Mouse (Mus musculus): ENCODE data around the gene Smco4. TPM values are rescaled to one million over a fixed set of nuclear protein-coding genes. Genes with fewer than 3 reads are reported as not detected.
A peak's percentile ranks its signal among the peaks of the same experiment; 100 is the strongest.
"Not testable (repeated sequence)": the region's sequence is repeated elsewhere in the genome, so short reads cannot be mapped to it uniquely, and the experiment has no call there.

Smco4 gene
- total RNA-seq, 2 experiments from 2014 or later, result 5.0 to 20.4 TPM

DNA sequence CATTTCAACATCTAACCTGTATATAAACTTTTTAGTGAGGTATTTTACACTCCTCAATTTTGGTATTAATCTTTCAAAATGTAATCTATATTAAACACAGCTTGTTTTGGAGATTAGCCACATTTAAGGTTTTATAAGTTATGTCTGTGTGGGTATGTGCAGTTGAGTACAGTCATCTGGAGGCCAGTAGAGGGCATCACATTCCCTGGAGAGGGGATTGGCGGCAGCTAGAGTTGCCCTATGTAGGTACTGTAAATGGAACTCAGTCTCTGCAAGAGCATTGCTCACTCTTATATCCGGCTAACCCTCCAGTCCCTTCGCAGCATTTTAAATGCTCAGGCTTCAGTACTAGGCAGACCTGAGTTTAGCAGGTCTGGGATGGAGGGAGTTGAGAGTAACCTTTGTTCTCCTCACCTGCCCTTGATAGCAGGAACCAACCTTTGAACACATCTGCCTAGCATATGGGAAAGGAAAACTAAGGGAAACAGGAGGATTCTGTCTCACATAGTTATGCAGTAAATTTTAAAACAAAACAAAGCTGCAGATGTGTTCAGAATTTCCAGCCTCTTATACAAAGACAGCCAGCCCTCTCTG, 44.3 kb downstream of the Smco4 start:
- no peak for ATAC-seq (replicated peaks; ENCODE audit: poor library complexity)

DNA sequence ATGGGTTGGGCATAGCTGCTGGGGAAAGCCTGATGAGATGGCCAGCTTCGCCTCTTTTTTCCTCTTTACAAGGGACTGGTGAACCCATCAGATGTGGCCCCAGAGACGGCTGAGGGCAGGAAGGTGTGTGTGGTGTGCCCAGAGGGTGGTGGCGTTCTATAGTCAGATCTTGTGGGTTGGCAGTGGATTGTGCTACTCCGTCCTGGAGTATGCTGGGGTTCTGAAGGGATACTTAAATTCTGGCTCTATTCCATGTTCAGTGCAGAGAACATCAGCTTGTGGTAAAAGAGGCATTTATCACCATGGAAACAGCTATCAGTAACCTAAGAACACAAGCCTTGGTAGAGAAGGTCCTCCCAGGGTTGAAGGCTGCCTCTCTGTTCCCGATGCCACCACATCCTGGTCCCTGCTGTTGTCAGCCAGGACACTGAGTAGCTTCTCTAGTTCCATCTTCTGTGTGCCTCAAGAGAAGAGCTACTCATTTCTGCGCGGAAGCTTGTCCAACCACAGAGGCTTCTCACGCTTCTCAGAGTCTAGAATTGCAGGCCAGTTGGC, 45.8 kb downstream of the Smco4 start:
- peak; percentile 9; the same call in 1 of the 2 replicates for ATAC-seq (replicated peaks; ENCODE audit: poor library complexity)

DNA sequence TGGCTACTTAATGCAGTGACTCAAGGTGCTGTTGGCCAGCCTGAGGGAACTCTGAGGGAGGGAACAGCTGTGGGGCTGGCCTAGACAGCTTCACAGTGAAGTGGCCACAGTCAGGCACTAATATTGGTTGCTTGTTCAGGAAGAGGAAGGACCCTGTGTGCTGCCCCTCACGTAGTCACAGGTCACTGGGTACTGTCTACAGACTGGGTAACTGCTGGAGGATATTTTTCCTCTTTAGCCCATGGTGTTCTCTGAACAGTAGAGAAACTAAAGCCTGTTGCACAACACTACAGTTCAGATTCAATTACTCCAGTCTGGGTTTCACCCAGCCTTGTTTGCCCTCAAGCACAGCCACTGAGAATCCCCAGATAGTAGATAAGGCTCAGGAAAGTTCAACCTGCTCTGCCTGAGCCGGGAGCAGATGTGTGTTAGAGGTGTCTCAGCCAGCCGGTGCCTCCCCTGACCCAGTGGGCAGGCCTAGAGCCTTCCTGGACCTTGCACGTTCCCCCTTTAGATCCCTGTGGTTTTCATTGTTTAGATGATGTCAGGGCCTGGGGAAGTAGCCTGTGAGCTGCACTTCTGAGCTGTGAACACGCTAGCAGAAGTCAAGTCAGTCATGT, 48.6 kb downstream of the Smco4 start:
- ATAC-seq (replicated peaks; ENCODE audit: poor library complexity), result peak; percentile 71

DNA sequence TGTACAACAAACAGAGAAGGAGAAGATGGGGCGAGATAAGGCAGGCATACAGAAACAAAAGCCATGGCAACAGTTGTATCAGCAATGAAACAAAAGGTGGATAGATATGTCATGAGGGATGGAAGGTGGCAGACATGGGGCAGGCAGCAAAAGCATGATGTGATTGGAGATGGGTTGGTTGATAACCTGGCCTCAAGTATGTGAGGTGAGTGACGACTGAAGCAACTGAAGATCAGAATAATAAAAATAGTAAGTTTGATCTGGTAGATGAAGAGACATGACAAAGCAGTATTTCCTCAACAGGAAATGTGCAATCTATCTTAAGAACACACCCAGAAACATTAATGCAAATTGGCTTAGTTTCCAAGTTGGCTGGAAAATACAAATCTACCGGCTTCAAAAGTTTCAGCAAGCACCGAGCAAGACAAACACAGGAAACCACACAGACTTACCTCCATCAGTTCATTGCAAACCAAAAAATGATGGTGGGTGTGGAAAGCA, 57.3 kb downstream of the Smco4 start:
- peak; percentile 42 for ATAC-seq (replicated peaks; ENCODE audit: poor library complexity)

DNA sequence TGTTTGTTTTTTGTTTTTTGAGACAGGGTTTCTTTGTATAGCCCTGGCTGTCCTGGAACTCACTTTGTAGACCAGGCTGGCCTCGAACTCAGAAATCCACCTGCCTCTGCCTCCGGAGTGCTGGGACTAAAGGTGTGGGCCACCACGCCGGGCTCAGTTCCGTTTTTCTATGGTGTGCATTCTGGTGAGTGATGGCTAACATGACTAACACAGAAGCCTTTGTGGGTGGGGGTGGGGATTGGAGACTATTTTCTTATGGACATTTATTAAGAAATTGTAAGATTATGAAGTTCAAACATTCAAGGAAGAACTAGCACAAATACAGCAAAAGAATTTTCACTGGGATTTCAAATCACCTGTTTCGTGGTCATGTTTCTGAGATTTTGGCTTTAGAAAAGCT, 57.8 kb downstream of the Smco4 start:
- not testable (repeated sequence) for ATAC-seq (replicated peaks; ENCODE audit: poor library complexity)

DNA sequence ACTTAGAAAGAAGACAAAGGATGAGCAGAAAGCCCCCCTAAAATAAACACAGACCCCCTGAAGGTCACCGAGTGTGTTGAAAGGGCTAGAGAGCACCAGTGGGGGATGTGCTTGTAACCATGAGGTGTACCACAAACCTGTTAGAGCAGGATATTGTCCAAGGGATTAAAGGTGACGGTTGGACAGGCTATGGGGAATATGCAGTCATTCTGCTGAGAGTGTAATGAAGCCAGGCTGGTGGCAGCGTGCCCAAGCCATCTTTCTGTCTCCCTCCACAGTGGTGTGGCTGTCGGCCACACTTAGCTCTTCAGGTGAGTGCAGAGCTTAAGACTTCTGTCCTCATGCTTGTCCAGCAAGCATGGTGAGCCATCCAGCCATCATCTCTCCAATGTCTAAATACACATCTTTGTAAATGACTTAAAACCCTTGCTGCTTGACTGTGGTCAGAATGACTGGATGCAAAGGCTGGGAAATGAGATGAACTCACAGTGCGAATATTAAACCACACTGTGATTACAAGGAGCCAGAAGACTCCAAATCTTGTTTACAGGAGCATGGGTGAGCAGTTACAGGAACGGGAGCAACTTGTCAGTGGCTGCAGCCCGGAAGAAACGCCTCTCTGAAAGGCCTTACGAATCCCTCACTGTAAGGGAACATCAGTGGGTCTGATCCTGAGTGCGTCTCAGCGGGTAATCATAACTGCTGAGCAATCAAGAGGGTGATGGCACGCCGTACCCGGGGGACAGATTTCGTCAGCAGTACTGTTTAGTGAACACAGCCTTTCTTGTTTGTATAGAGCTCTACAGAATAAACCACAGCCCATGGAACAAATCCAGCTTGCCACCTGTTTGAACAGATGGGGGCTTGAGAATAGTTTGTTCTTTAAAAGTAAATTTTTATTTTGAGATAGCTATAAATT, 59.0 kb downstream of the Smco4 start:
- ATAC-seq (replicated peaks; ENCODE audit: poor library complexity), result no peak

DNA sequence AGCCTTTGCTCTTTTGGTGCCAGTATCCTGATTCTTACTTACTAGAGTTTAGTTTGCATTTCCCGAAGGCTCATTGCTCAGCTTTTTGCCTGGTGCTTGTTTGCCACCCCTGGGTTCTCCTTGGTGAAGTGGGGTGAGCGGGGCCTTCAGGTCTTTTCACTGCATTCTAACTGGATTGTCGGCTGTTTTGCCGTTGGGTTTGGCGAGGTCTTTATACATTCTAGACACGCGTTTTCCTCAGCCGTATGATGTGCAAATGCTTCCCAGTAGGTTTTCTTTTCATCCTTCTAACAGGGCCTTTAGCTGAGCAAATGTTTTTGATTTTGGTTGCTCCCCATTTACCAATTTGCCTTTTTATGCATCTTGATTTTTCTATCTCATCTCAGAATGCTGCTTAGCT, 60.1 kb downstream of the Smco4 start:
- no peak for ATAC-seq (replicated peaks; ENCODE audit: poor library complexity)

DNA sequence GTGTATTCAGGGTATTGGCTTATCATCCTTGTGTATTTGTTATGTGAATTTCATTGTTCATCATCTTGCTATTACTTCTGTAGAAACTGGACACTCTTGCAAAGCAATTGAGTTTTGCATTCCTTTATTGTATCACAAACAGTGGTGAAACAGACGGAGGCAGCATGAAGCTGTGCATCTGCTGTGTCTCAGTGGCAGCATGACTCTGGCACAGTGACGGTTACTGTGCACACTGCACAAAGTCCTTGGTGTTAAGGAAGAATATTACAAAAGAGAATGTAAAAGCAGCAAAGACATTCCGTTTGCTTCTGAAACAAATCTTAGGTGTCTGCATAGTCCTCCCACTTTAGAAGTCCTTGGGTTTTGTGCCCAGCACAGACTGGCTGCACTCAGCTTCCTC, 67.2 kb downstream of the Smco4 start:
- no peak for ATAC-seq (replicated peaks; ENCODE audit: poor library complexity)

DNA sequence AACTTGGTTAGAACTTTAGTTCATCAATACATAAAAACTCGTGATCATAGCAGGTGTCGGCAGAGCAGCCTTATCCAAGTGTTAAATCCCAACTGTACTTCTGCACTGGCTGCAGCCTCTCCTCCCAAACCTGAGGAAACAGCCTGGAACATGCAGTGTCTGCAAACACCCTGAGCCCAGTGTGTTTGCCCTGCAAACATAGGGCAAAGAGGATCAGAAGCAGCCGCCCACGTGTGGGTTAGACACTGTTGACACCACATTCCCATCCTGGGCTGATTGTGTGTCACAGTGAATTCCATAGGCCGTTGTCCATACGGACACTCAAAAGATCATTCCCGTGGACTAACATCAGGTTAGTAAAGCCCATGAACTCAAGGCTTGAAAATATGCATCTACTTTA, 69.1 kb downstream of the Smco4 start:
- ATAC-seq (replicated peaks; ENCODE audit: poor library complexity), result no peak

DNA sequence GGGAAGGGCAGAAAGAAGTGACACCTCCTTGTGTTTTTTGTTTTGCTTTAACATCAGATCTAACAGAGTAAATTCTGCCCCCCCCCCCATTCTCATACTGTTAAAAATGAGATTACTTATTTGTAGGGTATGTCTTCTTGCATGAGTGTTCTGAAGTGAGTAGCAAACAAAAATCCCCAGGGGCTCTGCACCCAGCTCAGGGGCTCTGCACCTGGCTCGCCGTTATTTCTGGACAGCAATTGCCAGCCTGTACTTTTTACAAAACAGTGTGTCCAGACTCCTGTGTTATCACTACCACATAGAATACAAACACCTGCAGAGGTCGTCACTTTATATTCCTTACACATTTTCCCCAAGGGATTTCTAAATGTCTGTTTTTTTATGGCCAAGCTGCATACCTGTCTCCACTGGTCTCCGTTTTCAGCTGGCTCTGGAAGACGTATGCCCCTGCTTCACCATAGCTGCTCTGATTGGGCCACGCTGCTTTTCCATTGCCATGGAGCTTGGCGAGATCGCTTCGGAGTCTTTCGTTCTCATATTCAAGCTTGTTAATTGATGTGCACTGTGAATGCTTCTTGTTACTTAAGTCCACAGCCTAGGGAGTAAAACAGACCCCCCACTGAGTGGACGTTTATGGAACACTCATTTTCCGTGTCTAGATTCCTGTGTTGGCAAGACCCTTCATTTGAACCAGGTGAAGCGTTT, 81.7 kb downstream of the Smco4 start:
- ATAC-seq (replicated peaks; ENCODE audit: poor library complexity), result no peak

DNA sequence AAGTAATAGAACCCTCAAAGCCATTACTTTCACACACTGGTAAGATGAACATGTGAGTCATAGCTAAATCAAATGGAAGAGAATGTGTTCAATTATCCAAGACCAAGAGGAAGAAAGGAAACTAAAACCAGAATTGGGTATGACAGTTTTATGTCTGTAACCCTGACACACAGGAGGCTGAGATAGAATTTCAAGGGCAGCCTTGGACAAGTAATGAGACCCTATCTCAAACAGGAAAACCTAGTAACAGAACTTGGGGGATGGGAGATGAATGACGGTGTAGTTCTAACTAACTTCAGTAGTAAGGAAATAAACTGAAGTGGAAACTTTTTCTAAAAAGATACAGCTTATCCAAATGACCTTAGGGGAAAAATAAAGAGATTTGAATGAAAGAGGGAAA, 85.2 kb downstream of the Smco4 start:
- ATAC-seq (replicated peaks; ENCODE audit: poor library complexity), result no peak

DNA sequence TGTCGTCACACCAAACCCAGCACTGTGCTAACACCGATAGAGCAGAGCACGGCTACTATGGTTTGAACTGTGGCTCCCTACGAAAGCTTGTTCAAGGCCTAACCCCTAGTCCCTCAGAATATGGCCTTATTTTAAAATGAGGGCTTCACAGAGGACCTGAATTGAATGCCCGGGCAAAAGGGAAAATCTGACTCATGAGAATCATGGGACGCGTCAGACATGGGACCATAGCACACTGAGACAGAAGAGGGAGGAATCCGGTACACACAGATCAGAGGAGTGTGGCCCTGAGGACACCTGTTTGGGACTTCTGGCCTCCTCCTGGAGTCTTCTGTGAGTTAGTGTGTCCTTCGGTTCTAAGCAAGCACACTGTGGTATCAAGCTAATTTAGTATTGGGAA, 85.7 kb downstream of the Smco4 start:
- ATAC-seq (replicated peaks; ENCODE audit: poor library complexity), result no peak

DNA sequence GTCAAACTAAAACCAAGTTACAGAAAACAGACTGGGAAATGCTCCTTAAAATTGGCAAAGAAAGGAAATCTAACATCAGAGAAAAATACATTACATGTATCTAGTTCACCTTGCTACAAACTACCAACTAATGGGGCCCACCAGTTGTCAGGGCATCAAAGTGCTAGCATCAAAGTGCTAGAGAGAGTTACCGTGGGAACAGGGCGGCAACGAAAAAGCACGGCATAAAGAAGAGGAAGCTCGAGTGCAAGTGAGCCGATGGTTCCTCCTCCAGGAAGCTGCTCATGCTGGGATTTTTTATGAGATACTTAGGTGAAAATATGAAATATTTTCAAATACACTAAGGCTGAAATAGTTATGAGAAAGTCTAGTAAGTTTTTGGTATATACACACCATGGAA, 86.9 kb downstream of the Smco4 start:
- ATAC-seq (replicated peaks; ENCODE audit: poor library complexity), result no peak

DNA sequence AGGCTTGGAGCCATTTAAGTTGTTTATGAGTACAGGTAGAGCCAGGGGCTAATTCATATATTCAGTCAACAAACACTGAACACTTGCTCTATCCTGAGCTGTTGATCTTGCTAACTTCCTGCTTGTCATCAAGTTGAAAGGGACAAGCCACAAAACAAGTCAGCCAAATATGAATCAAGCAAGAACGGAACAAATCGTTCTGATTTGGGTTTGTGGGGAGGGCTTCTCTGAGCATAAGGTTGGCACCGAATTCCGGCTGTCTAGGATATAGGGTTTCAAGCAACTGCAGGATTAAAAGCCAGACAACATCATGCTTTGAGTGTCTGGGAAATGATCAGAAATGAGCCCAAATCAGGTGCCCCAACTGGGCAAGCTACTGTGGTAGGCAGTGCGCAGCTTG, 88.8 kb downstream of the Smco4 start:
- ATAC-seq (replicated peaks; ENCODE audit: poor library complexity), result no peak

DNA sequence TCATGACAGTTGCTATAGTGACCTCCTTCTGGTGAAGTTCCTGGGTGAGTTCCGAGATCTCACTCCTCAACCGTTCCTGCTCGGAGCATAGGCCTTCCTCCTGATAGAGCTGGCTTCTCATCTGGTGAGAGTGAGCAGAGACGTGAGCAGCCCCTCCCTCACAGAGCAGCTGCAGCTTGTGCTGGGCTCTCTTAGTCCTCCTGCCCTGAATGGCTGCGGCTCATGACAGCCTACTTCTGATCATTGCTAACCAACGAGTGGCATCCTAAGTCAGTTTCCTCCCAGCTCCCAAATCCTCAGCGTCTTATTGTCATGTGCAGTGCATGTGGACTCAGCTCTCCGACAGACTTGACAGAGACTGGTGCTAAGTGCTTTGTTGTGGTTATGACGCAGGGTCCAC, 91.0 kb downstream of the Smco4 start:
- ATAC-seq (replicated peaks; ENCODE audit: poor library complexity), result no peak

DNA sequence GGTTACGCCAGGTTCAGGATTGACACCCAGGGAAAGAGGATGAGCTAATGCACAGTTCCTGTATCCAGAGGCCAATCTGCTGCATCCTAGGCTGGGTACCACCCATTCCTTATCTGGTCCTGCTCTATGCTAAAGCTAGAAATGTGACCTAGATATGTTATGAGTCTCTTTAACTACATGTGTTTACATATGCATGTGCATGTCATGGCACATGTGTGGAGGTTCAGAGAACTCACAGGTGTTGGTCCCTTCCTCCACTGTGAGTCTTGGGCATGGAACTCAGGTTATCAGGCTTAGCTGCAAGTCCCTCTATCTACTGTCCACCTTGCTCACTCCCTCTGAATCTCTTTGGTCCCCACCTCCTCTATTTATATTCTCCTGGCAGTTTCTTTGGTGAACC, 92.7 kb downstream of the Smco4 start:
- no peak for ATAC-seq (replicated peaks; ENCODE audit: poor library complexity)

DNA sequence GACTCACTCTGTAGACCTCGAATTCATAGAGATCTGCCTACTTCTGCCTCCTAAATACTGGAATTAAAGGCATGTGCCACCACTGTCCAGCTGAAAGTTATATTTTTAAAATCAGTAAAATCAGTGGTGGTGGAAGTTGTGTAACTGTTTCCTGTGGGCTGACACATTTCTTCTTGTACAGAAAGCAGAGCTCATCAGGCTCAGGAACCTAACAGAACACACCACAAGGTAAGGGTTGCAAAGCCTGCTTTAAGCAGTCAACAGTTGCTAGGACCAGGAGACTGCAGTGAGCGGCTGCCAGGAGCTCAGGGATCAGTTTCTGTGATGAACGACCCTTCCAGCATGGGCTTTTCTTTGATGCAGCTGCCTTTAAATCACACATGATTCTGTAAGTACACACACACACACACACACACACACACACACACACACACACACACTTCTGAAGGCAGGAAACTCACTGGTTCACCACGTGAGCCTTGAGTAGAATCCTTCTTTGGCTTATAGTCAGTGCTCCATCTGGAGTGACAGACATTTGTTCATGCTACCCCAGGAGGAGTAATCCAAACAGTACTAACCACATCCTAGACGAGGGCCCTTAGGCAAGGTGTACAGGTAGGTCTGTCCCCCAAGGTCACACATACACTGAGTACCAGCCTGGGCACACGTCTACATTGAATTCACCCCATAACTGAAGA, 94.1 kb downstream of the Smco4 start:
- ATAC-seq (replicated peaks; ENCODE audit: poor library complexity), result peak; percentile 66

DNA sequence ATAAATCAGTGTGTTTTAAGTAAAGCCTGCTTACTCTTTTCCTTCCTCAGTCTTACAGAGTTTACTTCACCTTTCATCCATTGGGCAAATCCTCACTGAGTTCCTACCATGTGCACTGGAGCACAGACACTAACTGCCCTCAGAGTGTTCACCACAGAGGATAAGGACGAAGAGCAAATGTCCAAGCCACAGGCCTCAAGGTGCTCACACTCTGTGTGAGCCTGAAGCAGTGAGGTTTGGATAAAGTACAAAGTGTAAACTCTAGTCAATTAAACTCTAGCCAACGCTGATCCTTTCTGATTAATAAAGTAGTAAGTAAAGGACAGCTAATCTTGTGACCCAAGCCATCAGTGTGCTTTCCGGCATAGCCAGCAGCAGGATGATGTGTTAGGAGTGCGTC, 100.9 kb downstream of the Smco4 start:
- no peak for ATAC-seq (replicated peaks; ENCODE audit: poor library complexity)
